Mouse (Mus musculus): ENCODE results near the gene Naxe. TPM values are rescaled to one million over a fixed set of nuclear protein-coding genes. Genes with fewer than 3 reads are reported as not detected.

Naxe gene
- polyA plus RNA-seq, 1 experiment from 2014 or later: 199 TPM

DNA sequence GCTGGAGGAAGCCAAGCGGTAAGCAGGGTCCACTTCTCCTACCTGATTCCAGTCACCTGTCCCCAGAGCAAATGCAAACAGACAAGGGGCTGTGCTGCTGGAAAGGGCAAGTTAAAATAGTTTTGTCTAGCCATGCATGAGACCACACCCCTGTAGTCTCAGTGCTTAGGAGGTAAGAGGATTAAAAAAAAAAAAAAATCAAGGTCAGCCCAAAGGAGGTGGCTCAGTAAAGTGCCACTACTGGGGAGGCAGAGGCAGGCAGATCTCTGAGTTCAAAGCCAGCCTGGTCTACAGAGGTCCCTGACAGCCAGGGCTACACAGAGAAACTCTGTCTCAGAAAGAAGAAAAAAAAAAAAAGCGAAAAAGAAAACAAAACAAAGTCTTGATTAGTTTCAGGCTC is 25.7 kb upstream of the Naxe start:
- Histone ChIP-seq H3K27me3 (no peaks in the 10 kb centered on the region), H3K27ac (no peak overlapping the region), H3K9me3 (no peaks in the 10 kb centered on the region), H3K36me3 (peaks cover 28% of the 10 kb centered on the region), H3K4me2 (no peak overlapping the region), H3K4me3 (no peak overlapping the region), H3K9ac (no peak overlapping the region), H3K4me1 (peaks cover 20% of the 10 kb centered on the region)
- WGBS: 94% methylated on average over 2 of the region's 2 CpGs
- ATAC-seq (ENCODE audit: borderline replicate concordance, extremely low read depth, low FRiP score, low TSS enrichment): no peak

DNA sequence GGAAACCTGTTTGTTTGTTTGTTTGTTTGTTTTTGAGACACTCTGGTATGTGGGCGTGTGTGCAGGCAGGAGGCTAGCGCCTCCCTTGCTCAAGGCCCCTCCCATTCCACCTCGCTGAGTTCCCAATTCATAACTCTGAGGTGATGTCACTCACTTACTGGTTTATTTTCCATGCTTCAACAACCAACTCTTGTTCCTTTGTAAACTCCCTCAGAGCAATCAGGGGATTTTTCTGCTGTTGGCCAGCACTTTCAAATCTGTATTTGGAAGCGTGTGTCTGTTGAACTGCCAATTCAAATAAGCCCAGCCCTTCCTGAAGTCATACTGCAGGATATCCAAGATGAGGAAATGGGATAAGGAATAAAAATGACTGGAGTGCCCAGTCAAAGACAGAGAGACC is 24.4 kb upstream of the Naxe start:
- H3K36me3 ChIP-seq: peaks cover 18% of the 10 kb centered on the region
- no peaks in the 10 kb centered on the region for H3K27me3 ChIP-seq
- WGBS: 6% methylated on average over 4 of the region's 4 CpGs
- peak overlapping the region; percentile 65; the same call in 1 of the 2 replicates for H3K9ac ChIP-seq
- H3K4me3 ChIP-seq: peak overlapping the region; percentile 74
- peak overlapping the region; percentile 79 for H3K4me2 ChIP-seq
- peaks cover 20% of the 10 kb centered on the region for H3K4me1 ChIP-seq
- peak; percentile 69; the same call in 1 of the 2 replicates for ATAC-seq (ENCODE audit: borderline replicate concordance, extremely low read depth, low FRiP score, low TSS enrichment)
- H3K9me3 ChIP-seq: no peaks in the 10 kb centered on the region
- peak overlapping the region; percentile 67 for H3K27ac ChIP-seq

GRCm38 (mm10) chr3:88082224-88082618 is 23.9 kb upstream of the Naxe start:
- peaks cover 18% of the 10 kb centered on the region for H3K36me3 ChIP-seq
- peak overlapping the region; percentile 74 for H3K4me3 ChIP-seq
- peak overlapping the region; percentile 65 for H3K9ac ChIP-seq
- no peaks in the 10 kb centered on the region for H3K27me3 ChIP-seq
- no peaks in the 10 kb centered on the region for H3K9me3 ChIP-seq
- ATAC-seq (ENCODE audit: borderline replicate concordance, extremely low read depth, low FRiP score, low TSS enrichment): peak; percentile 48; the same call in 1 of the 2 replicates
- peaks cover 20% of the 10 kb centered on the region for H3K4me1 ChIP-seq
- peak overlapping the region; percentile 79 for H3K4me2 ChIP-seq
- H3K27ac ChIP-seq: peak overlapping the region; percentile 67; the same call in 1 of the 2 replicates
- WGBS: 1% methylated on average over 13 of the region's 13 CpGs

DNA sequence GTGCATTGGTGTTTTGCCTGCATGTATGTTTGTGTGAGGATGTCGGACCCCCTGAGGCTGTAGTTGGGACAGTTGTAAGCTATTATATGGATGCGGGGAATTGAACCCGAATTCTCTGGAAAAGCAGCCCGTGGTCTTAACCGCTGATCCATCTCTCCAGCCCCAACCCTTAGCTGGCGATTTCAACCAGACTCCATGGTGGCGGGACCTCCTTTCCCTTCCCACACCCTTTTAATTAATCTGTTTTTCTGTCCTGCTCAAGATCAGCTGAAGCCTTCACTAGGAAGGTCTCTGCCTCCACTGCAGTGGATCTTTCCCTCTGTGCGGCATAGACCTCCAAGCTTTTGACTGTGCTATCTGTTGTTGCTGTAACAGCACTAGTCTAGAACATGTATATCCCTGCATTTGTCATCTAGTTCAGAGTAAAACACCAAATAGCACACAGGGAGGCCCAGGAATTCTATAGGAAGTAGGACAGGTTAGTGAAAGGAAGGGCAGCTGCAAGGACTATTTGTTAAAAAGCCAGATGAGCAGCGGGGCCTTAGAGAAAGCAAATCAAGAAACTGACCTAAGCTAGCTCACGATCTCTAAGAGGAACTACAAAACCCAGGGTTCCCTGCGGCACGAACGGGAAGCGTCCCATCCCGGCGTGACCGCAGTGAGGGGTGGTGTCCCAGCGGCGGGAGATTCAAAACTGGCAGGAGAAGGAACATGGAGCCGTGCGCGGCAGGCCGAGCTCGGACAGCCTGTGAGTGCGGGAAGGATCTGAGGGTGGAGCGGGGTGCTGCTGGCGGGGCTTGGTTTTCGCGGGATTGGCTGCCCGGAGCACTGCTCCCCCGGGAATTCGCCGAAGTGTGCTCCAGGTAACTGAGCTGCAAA is 23.3 kb upstream of the Naxe start, which contains the start of gene Iqgap3:
TSS of gene Iqgap3 (plus strand) at position 627 of the 879 bp plus-strand sequence.
- Histone ChIP-seq H3K27ac (peak within 1 kb of the TSS; percentile 67), H3K9me3 (no peaks in the 10 kb centered on the region), H3K4me3 (peak within 1 kb of the TSS; percentile 74), H3K4me1 (peaks cover 20% of the 10 kb centered on the region), H3K27me3 (no peaks in the 10 kb centered on the region), H3K36me3 (peaks cover 14% of the 10 kb centered on the region), H3K9ac (peak within 1 kb of the TSS; percentile 65), H3K4me2 (peak within 1 kb of the TSS; percentile 79)
- 19% methylated on average over 33 of the region's 33 CpGs for WGBS
- ATAC-seq (ENCODE audit: borderline replicate concordance, extremely low read depth, low FRiP score, low TSS enrichment): peak; percentile 89

- WGBS: 66% methylated on average over 4 of the region's 4 CpGs
- no peak for ATAC-seq (ENCODE audit: borderline replicate concordance, extremely low read depth, low FRiP score, low TSS enrichment)
- Histone ChIP-seq H3K36me3 (no peaks in the 10 kb centered on the region), H3K4me2 (no peak within 1 kb of the TSS), H3K9me3 (no peaks in the 10 kb centered on the region), H3K4me3 (no peak within 1 kb of the TSS), H3K27me3 (no peaks in the 10 kb centered on the region), H3K4me1 (peaks cover 14% of the 10 kb centered on the region), H3K9ac (no peak within 1 kb of the TSS), H3K27ac (no peak within 1 kb of the TSS)
Observed at GRCm38 (mm10) chr3:88078204-88078603, 19.9 kb upstream of the Naxe start, which contains the start of gene Ttc24. Ttc24 (minus strand) TSS chr3:88078304.

GRCm38 (mm10) chr3:88077441-88077840 is 19.1 kb upstream of the Naxe start:
- no peaks in the 10 kb centered on the region for H3K9me3 ChIP-seq
- H3K9ac ChIP-seq: no peak overlapping the region
- no peaks in the 10 kb centered on the region for H3K27me3 ChIP-seq
- no peak overlapping the region for H3K4me2 ChIP-seq
- peaks cover 7% of the 10 kb centered on the region for H3K4me1 ChIP-seq
- 34% methylated on average over 8 of the region's 8 CpGs for WGBS
- ATAC-seq (ENCODE audit: borderline replicate concordance, extremely low read depth, low FRiP score, low TSS enrichment): no peak
- no peak overlapping the region for H3K27ac ChIP-seq
- no peak overlapping the region for H3K4me3 ChIP-seq
- H3K36me3 ChIP-seq: no peaks in the 10 kb centered on the region

DNA sequence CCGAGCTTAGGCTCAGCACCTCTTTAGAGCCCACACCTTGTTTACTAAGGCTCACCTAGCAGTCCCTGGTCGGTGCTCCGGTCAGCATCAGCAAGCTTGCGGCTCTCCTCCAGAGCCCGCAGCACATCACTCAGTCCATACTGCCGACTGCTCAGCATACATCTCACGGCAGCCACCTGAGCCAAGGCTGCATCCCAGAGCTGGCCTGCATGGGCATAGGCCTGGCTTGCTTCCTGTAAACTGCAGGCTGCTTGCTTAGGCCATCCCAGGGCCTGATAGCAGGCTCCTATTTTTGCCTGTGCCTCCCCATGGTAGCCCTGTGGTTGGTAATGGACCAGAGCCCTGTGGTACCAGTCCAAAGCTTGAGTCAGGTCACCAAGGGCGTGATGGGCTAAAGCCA is 16.5 kb upstream of the Naxe start:
- H3K9ac ChIP-seq: no peak overlapping the region
- H3K9me3 ChIP-seq: no peaks in the 10 kb centered on the region
- H3K4me2 ChIP-seq: no peak overlapping the region
- 73% methylated on average over 8 of the region's 8 CpGs for WGBS
- no peak overlapping the region for H3K4me3 ChIP-seq
- H3K4me1 ChIP-seq: no peaks in the 10 kb centered on the region
- no peaks in the 10 kb centered on the region for H3K36me3 ChIP-seq
- H3K27ac ChIP-seq: no peak overlapping the region
- no peaks in the 10 kb centered on the region for H3K27me3 ChIP-seq
- no peak for ATAC-seq (ENCODE audit: borderline replicate concordance, extremely low read depth, low FRiP score, low TSS enrichment)

GRCm38 (mm10) chr3:88074351-88074750 is 16.1 kb upstream of the Naxe start:
- H3K4me2 ChIP-seq: no peak overlapping the region
- no peak overlapping the region for H3K4me3 ChIP-seq
- no peaks in the 10 kb centered on the region for H3K36me3 ChIP-seq
- no peaks in the 10 kb centered on the region for H3K4me1 ChIP-seq
- ATAC-seq (ENCODE audit: borderline replicate concordance, extremely low read depth, low FRiP score, low TSS enrichment): no peak
- H3K27ac ChIP-seq: no peak overlapping the region
- no peaks in the 10 kb centered on the region for H3K9me3 ChIP-seq
- no peaks in the 10 kb centered on the region for H3K27me3 ChIP-seq
- WGBS: 62% methylated on average over 2 of the region's 2 CpGs
- H3K9ac ChIP-seq: no peak overlapping the region

DNA sequence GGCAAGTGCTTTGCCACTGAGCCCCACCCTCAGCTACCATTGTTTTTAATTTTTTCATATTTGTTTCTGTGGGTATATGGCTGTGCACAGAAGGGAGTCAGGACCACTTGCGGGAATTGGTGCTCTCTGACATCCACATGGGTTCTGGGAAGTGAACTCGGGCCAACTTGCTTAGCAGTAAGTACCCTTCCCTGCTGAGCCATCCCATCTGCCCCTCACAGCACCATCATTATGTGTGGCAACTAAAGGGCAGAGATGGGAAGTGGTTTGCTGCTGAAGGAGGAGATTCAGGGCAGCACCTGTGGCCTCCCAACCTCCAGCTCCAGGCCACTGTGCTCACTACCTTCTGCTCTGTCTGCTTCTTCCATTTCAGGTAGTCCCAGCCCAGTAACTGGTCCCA is 15.3 kb upstream of the Naxe start:
- Histone ChIP-seq H3K9me3 (no peaks in the 10 kb centered on the region), H3K4me1 (no peaks in the 10 kb centered on the region; the same call in 1 of the 2 replicates), H3K4me3 (no peak overlapping the region), H3K9ac (no peak overlapping the region), H3K27me3 (no peaks in the 10 kb centered on the region), H3K27ac (no peak overlapping the region), H3K36me3 (no peaks in the 10 kb centered on the region), H3K4me2 (no peak overlapping the region)
- WGBS: 61% methylated on average over 2 of the region's 2 CpGs
- no peak for ATAC-seq (ENCODE audit: borderline replicate concordance, extremely low read depth, low FRiP score, low TSS enrichment)

- Histone ChIP-seq H3K4me3 (no peak overlapping the region), H3K9me3 (no peaks in the 10 kb centered on the region), H3K4me1 (peaks cover 4% of the 10 kb centered on the region; the same call in 1 of the 2 replicates), H3K27me3 (no peaks in the 10 kb centered on the region), H3K36me3 (no peaks in the 10 kb centered on the region), H3K9ac (no peak overlapping the region), H3K4me2 (no peak overlapping the region), H3K27ac (no peak overlapping the region)
- 4% methylated on average over 5 of the region's 5 CpGs for WGBS
- peak; percentile 60; the same call in 1 of the 2 replicates for ATAC-seq (ENCODE audit: borderline replicate concordance, extremely low read depth, low FRiP score, low TSS enrichment)
Observed at GRCm38 (mm10) chr3:88071783-88072182, 13.5 kb upstream of the Naxe start.

DNA sequence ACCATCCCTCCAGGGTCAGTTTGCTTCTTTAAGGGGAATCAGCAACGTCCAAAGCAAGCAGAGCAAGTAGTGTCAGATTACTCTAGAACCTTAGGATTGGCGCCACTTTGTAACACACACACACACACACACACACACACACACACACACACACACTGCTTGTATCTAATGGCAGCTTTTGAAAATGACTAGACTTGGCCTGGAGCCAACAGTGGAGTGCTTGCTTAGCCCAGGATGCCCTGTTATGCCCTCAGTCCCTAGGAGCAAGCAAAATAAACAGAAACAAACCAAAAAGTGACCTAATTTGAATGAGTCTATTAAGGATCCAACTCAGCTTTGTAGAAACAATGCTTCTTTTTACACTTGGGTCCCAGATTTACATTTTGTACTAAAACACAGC is 10.1 kb upstream of the Naxe start:
- no peaks in the 10 kb centered on the region for H3K36me3 ChIP-seq
- H3K27me3 ChIP-seq: no peaks in the 10 kb centered on the region
- peaks cover 4% of the 10 kb centered on the region; the same call in 1 of the 2 replicates for H3K4me1 ChIP-seq
- H3K9me3 ChIP-seq: no peaks in the 10 kb centered on the region
- no peak overlapping the region for H3K9ac ChIP-seq
- H3K4me2 ChIP-seq: no peak overlapping the region
- H3K27ac ChIP-seq: no peak overlapping the region
- no peak overlapping the region for H3K4me3 ChIP-seq
- 13% methylated on average over 2 of the region's 2 CpGs for WGBS
- no peak for ATAC-seq (ENCODE audit: borderline replicate concordance, extremely low read depth, low FRiP score, low TSS enrichment)

GRCm38 (mm10) chr3:88057030-88057429 is 1.3 kb downstream of the Naxe start:
- no peaks in the 10 kb centered on the region for H3K27me3 ChIP-seq
- peak overlapping the region; percentile 80 for H3K4me2 ChIP-seq
- peak overlapping the region; percentile 90 for H3K9ac ChIP-seq
- H3K27ac ChIP-seq: no peak overlapping the region
- 85% methylated on average over 6 of the region's 6 CpGs for WGBS
- H3K4me3 ChIP-seq: peak overlapping the region; percentile 79; the same call in 1 of the 2 replicates
- H3K9me3 ChIP-seq: no peaks in the 10 kb centered on the region
- H3K4me1 ChIP-seq: peaks cover 11% of the 10 kb centered on the region
- no peak for ATAC-seq (ENCODE audit: borderline replicate concordance, extremely low read depth, low FRiP score, low TSS enrichment)
- H3K36me3 ChIP-seq: peaks cover 42% of the 10 kb centered on the region

Measured in lung, embryonic 15.5 days (tissue).